In the genomic region with DNA sequence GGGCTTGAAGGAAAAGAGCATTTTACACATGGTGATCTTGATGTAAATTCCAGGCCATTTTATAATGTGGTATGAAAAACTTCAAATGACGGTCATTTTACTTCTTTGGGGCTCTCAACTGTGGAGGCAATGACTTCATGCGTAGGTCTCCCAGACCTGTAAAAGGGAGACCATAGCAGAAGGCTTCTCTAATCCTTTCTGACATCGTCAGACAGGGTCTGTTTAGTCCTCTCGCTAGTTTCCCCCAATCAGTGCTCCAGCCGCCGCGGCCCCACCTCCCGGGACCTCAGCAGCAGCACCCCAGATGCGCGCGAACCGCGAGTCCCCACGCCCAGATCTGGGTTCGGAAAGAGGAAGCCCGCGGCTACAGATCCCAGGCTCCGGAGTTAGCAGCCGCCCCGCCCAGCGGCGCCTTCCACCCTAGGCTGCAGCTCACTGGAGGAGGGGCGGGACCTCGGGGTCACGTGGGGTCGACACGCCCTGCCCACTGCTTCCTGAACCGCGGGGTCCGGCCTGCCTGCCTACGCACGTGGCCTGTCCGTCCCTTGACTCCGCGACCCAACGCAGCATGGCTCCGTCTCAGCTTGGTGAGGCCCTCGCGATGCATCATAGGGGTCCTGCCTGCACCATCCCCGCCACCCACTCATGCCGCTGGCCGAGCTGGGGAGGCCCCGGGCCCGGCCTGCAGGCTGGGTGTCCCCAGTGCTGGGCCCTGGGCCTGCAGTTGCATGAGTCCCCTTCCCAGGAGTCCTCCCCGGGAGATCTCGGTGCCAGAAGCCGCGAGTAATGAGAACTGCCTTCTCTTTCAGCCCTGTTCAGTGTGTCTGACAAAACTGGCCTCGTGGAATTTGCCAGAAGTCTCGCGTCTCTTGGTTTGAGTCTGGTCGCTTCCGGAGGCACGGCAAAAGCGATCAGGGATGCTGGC, we compare ENCODE assay signal across 1 mouse cellular context.
TF ChIP-seq lines count a peak whose summit lies in the region.

TSS of gene Atic (plus strand) at position 463 of the 925 bp plus-strand sequence.

TF ChIP-seq in myocyte, 11 proteins besides CTCF, POLR2A, EP300 and RAD21 (continued from another document):
- peak; percentile 92 for TF ChIP-seq USF1 (IDR thresholded peaks at IDR 0.05; ENCODE audit: low read depth)
- TF ChIP-seq SRF (IDR thresholded peaks at IDR 0.05; ENCODE audit: control insufficient read depth, insufficient read length, low read depth) = no peak
- TF ChIP-seq CEBPB (IDR thresholded peaks at IDR 0.05; ENCODE audit: insufficient read depth, poor library complexity, severe bottlenecking) = no peak
- peak in 1 of 3 experiments; percentile 22 for TF ChIP-seq MYOG (IDR thresholded peaks at IDR 0.05; ENCODE audit: control insufficient read depth in 1 of 3, insufficient read depth in 1 of 3, insufficient read length in 2 of 3, low read depth in 2 of 3)
- no peak for TF ChIP-seq TCF12 (IDR thresholded peaks at IDR 0.05; ENCODE audit: insufficient read depth, poor library complexity, severe bottlenecking)
- TF ChIP-seq E2F4 (IDR thresholded peaks at IDR 0.05; ENCODE audit: insufficient read depth) = peak; percentile 29
